Mouse (Mus musculus): Measurements from ENCODE around the gene Izumo4. TPM values are rescaled to one million over a fixed set of nuclear protein-coding genes. Genes with fewer than 3 reads are reported as not detected.
A peak's percentile ranks its signal among the peaks of the same experiment; 100 is the strongest.

Izumo4 gene
- polyA plus RNA-seq (2016; fragmentation: Nextera tagmentation; extraction: Ambion mirVana) = 12.5 and 16.5 TPM in 2 replicates

- Histone ChIP-seq H3K9ac (replicated peaks) (peak within 1 kb of the TSS; percentile 61), H3K36me3 (peaks cover 39% of the 10 kb centered on the region), H3K4me1 (replicated peaks) (peaks cover 30% of the 10 kb centered on the region), H3K27ac (peak within 1 kb of the TSS; percentile 79), H3K4me2 (peak within 1 kb of the TSS; percentile 82), H3K27me3 (no peaks in the 10 kb centered on the region), H3K4me3 (replicated peaks) (peak within 1 kb of the TSS; percentile 62), H3K9me3 (no peaks in the 10 kb centered on the region)
- ATAC-seq (ENCODE audit: insufficient number of reproducible peaks, insufficient read depth, low FRiP score, low TSS enrichment, low read depth) = peak; percentile 97
- under 1% methylated on average over 58 of the region's 59 CpGs for WGBS
Observed at GRCm38 (mm10) chr10:80701721-80702535, at the start of gene Izumo4, which contains the start of gene Mob3a. Gene Izumo4 (plus strand): TSS chr10:80702184. Gene Mob3a (minus strand): TSS chr10:80701977.

- H3K27me3 ChIP-seq = no peaks in the 10 kb centered on the region
- H3K4me2 ChIP-seq = no peak overlapping the region
- H3K4me1 ChIP-seq (replicated peaks) = peaks cover 28% of the 10 kb centered on the region
- no peak for ATAC-seq (ENCODE audit: insufficient number of reproducible peaks, insufficient read depth, low FRiP score, low TSS enrichment, low read depth)
- no peak overlapping the region for H3K27ac ChIP-seq
- peaks cover 36% of the 10 kb centered on the region for H3K36me3 ChIP-seq
- 89% methylated on average over 6 of the region's 6 CpGs for WGBS
- no peaks in the 10 kb centered on the region for H3K9me3 ChIP-seq
- H3K4me3 ChIP-seq (replicated peaks) = no peak overlapping the region
- no peak overlapping the region for H3K9ac ChIP-seq (replicated peaks)
Observed at GRCm38 (mm10) chr10:80653156-80653720, 48.7 kb upstream of the Izumo4 start.

GRCm38 (mm10) chr10:80654866-80655265, 47.1 kb upstream of the Izumo4 start:
- peak overlapping the region; percentile 97; the same call in 1 of the 2 replicates for H3K9ac ChIP-seq (replicated peaks)
- H3K4me2 ChIP-seq = peak overlapping the region; percentile 95
- H3K27me3 ChIP-seq = no peaks in the 10 kb centered on the region
- no peak overlapping the region for H3K27ac ChIP-seq
- H3K9me3 ChIP-seq = no peaks in the 10 kb centered on the region
- H3K36me3 ChIP-seq = peaks cover 25% of the 10 kb centered on the region
- ATAC-seq (ENCODE audit: insufficient number of reproducible peaks, insufficient read depth, low FRiP score, low TSS enrichment, low read depth) = no peak
- H3K4me1 ChIP-seq (replicated peaks) = peaks cover 38% of the 10 kb centered on the region
- 86% methylated on average over 6 of the region's 6 CpGs for WGBS
- peak overlapping the region; percentile 95 for H3K4me3 ChIP-seq (replicated peaks)

- Histone ChIP-seq H3K36me3 (peaks cover 21% of the 10 kb centered on the region), H3K4me3 (replicated peaks) (peak overlapping the region; percentile 95), H3K4me2 (peak overlapping the region; percentile 95), H3K9ac (replicated peaks) (peak overlapping the region; percentile 97), H3K27me3 (no peaks in the 10 kb centered on the region), H3K9me3 (no peaks in the 10 kb centered on the region), H3K27ac (peak overlapping the region; percentile 85), H3K4me1 (replicated peaks) (peaks cover 38% of the 10 kb centered on the region)
- 5% methylated on average over 12 of the region's 12 CpGs for WGBS
- ATAC-seq (ENCODE audit: insufficient number of reproducible peaks, insufficient read depth, low FRiP score, low TSS enrichment, low read depth) = peak; percentile 67
Observed at GRCm38 (mm10) chr10:80655406-80656129, 46.4 kb upstream of the Izumo4 start.

GRCm38 (mm10) chr10:80656130-80656862, 45.7 kb upstream of the Izumo4 start:
- peaks cover 17% of the 10 kb centered on the region for H3K36me3 ChIP-seq
- peak overlapping the region; percentile 97 for H3K9ac ChIP-seq (replicated peaks)

GRCm38 (mm10) chr10:80656863-80657623, 44.9 kb upstream of the Izumo4 start, which contains the start of gene Btbd2:
Gene Btbd2 (minus strand): TSS chr10:80657071.
- no peaks in the 10 kb centered on the region for H3K9me3 ChIP-seq
- 17% methylated on average over 15 of the region's 15 CpGs for WGBS
- H3K9ac ChIP-seq (replicated peaks) = peak within 1 kb of the TSS; percentile 97
- ATAC-seq (ENCODE audit: insufficient number of reproducible peaks, insufficient read depth, low FRiP score, low TSS enrichment, low read depth) = no peak; the same call in 1 of the 2 replicates
- H3K4me2 ChIP-seq = peak within 1 kb of the TSS; percentile 95
- H3K4me3 ChIP-seq (replicated peaks) = peak within 1 kb of the TSS; percentile 95
- peaks cover 10% of the 10 kb centered on the region for H3K36me3 ChIP-seq
- peaks cover 38% of the 10 kb centered on the region for H3K4me1 ChIP-seq (replicated peaks)
- H3K27me3 ChIP-seq = no peaks in the 10 kb centered on the region
- H3K27ac ChIP-seq = peak within 1 kb of the TSS; percentile 85

More at GRCm38 (mm10) chr10:80656130-80656862, 45.7 kb upstream of the Izumo4 start:
- no peaks in the 10 kb centered on the region for H3K9me3 ChIP-seq
- peaks cover 38% of the 10 kb centered on the region for H3K4me1 ChIP-seq (replicated peaks)
- no peaks in the 10 kb centered on the region for H3K27me3 ChIP-seq
- WGBS = under 1% methylated on average over 72 of the region's 72 CpGs
- peak overlapping the region; percentile 95 for H3K4me2 ChIP-seq
- H3K4me3 ChIP-seq (replicated peaks) = peak overlapping the region; percentile 95
- peak; percentile 77 for ATAC-seq (ENCODE audit: insufficient number of reproducible peaks, insufficient read depth, low FRiP score, low TSS enrichment, low read depth)
- H3K27ac ChIP-seq = peak overlapping the region; percentile 85

- Histone ChIP-seq H3K27me3 (no peaks in the 10 kb centered on the region), H3K36me3 (0 out of 2 replicates have a peak, but pooled peaks cover under 1% of the 10 kb centered on the region), H3K9me3 (no peaks in the 10 kb centered on the region), H3K4me1 (replicated peaks) (peaks cover 41% of the 10 kb centered on the region), H3K9ac (replicated peaks) (no peak overlapping the region), H3K27ac (0 out of 2 replicates have a peak overlapping the region, but pooled peaks have one; percentile 7), H3K4me2 (no peak overlapping the region), H3K4me3 (replicated peaks) (no peak overlapping the region)
- no peak for ATAC-seq (ENCODE audit: insufficient number of reproducible peaks, insufficient read depth, low FRiP score, low TSS enrichment, low read depth)
- 85% methylated on average over 14 of the region's 14 CpGs for WGBS
Observed at GRCm38 (mm10) chr10:80658194-80658840, 43.7 kb upstream of the Izumo4 start.

- Histone ChIP-seq H3K4me1 (replicated peaks) (peaks cover 46% of the 10 kb centered on the region), H3K4me2 (0 out of 2 replicates have a peak overlapping the region, but pooled peaks have one; percentile 0), H3K9ac (replicated peaks) (no peak overlapping the region), H3K9me3 (no peaks in the 10 kb centered on the region), H3K36me3 (no peaks in the 10 kb centered on the region), H3K27me3 (no peaks in the 10 kb centered on the region), H3K27ac (0 out of 2 replicates have a peak overlapping the region, but pooled peaks have one; percentile 0), H3K4me3 (replicated peaks) (no peak overlapping the region)
- WGBS = 49% methylated on average over 4 of the region's 4 CpGs
- no peak for ATAC-seq (ENCODE audit: insufficient number of reproducible peaks, insufficient read depth, low FRiP score, low TSS enrichment, low read depth)
Observed at GRCm38 (mm10) chr10:80658841-80659202, 43.2 kb upstream of the Izumo4 start.

GRCm38 (mm10) chr10:80659213-80659612, 42.8 kb upstream of the Izumo4 start:
- ATAC-seq (ENCODE audit: insufficient number of reproducible peaks, insufficient read depth, low FRiP score, low TSS enrichment, low read depth) = no peak
- Histone ChIP-seq H3K9ac (replicated peaks) (no peak overlapping the region), H3K27ac (0 out of 2 replicates have a peak overlapping the region, but pooled peaks have one; percentile 0), H3K4me2 (0 out of 2 replicates have a peak overlapping the region, but pooled peaks have one; percentile 0), H3K27me3 (no peaks in the 10 kb centered on the region), H3K36me3 (no peaks in the 10 kb centered on the region), H3K9me3 (no peaks in the 10 kb centered on the region), H3K4me3 (replicated peaks) (no peak overlapping the region), H3K4me1 (replicated peaks) (peaks cover 48% of the 10 kb centered on the region)
- 19% methylated on average over 10 of the region's 10 CpGs for WGBS

All from limb, embryonic 12.5 days (tissue).